Mouse (Mus musculus) forebrain, embryonic 13.5 days (tissue): ENCODE data around the gene Lrch3. TPM values are rescaled to one million over a fixed set of nuclear protein-coding genes. Genes with fewer than 3 reads are reported as not detected.
"Not testable (repeated sequence)": the region's sequence is repeated elsewhere in the genome, so short reads cannot be mapped to it uniquely, and the experiment has no call there.

ENCODE experiments used
- ATAC-seq: fragments of 200-750 bp; cut with Nextera tagmentation; 2 replicates; pipeline ENCODE4 v1.8.0; 2017
- H3K27ac ChIP-seq: fragments of 300-500 bp; sonication (generic); 2 replicates; pipeline ENCODE4 v1.5.1; 2015; ENCODE audit warnings: inconsistent platforms, mild to moderate bottlenecking, moderate library complexity
- H3K27me3 ChIP-seq: fragments of 300-500 bp; sonication (generic); 2 replicates; pipeline ENCODE4 v1.6.1; 2015; ENCODE audit warnings: mild to moderate bottlenecking, inconsistent platforms
- H3K36me3 ChIP-seq: fragments of 300-500 bp; sonication (generic); 2 replicates; pipeline ENCODE4 v1.6.1; 2015; ENCODE audit warnings: mild to moderate bottlenecking, inconsistent platforms; ENCODE audit not compliant: poor library complexity, severe bottlenecking
- H3K4me1 ChIP-seq: fragments of 300-500 bp; sonication (generic); 2 replicates; pipeline ENCODE4 v1.6.1; 2015; ENCODE audit warnings: inconsistent platforms
- H3K4me2 ChIP-seq: fragments of 300-500 bp; sonication (generic); 2 replicates; pipeline ENCODE4 v1.6.1; 2015; ENCODE audit warnings: inconsistent platforms, mild to moderate bottlenecking, moderate library complexity
- H3K4me3 ChIP-seq: fragments of 300-500 bp; sonication (generic); 2 replicates; pipeline ENCODE4 v1.5.1; 2015; ENCODE audit warnings: mild to moderate bottlenecking, inconsistent platforms
- H3K9ac ChIP-seq: fragments of 300-500 bp; sonication (generic); 2 replicates; pipeline ENCODE4 v1.6.1; 2015; ENCODE audit warnings: mild to moderate bottlenecking, inconsistent platforms
- H3K9me3 ChIP-seq: fragments of 300-500 bp; sonication (generic); replicated peaks from 2 replicates; pipeline ENCODE4 v1.6.1; 2016; ENCODE audit warnings: inconsistent platforms
- WGBS: fragments of 180-500 bp; shearing (Covaris S2); methylation state at CpG from one replicate; pipeline ENCODE4 v1.1.7; 2015; 5-methylcytosine and 5-hydroxymethylcytosine counted together
- polyA plus RNA-seq: library from polyadenylated mRNA; unstranded; fragments of >200 nt; fragmentation: Nextera tagmentation; extraction: Ambion mirVana; gene quantifications from 2 replicates; pipeline ENCODE4 v1.2.1, GENCODE M21; 2015

The Lrch3 gene
- polyA plus RNA-seq, 1 experiment from 2014 or later = 39.9 TPM

DNA sequence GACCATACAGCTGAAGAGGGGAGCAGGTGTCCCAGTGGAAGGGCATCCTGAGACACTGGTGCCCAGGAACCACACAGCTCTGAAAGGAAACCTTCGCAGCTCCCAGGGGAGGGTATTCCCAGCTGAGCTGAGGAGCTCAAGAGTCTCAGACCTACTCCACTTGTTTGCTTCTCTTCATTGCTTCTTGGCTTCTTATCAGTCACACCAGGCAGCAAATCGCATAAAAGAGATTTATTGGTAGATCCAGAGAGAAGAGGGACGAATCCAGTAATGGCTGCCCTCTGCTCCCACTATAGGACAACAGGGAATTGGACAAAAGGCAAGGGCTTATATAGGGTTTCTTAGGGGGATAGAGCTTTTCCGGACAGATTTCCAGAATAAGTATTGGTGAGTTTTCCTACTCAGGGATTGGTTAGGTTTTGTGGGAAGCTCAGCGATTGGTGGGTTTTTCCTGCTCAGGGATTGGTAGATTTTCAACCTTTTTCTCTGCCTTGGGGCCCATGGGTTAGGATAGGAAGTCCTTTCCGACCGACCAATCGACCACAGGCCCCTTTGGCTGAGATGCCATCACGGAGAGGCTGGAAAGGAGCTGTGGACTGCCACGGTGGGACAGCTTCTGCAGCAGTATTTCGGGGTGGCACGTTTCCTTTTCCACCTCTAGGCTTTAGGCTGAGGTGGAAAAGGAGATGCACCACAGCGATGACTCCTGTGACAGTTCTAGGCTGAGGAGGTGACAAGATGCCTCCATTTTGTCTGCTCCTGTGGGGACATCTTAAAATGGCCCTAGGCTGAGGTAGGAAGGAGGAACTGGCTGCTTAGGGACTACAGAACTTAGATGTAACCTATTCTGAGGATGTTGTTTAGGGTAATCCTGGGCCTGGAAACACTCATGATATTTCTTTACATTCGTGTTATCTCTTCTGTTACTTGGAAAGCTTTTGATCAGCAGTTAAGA, 34.7 kb upstream of the Lrch3 start:
- WGBS = 87% methylated on average over 14 of the region's 14 CpGs
- Histone ChIP-seq H3K27ac (no peak overlapping the region), H3K4me3 (peak overlapping the region; percentile 88), H3K36me3 (no peaks in the 10 kb centered on the region), H3K27me3 (no peaks in the 10 kb centered on the region), H3K9ac (peak overlapping the region; percentile 87), H3K9me3 (no peaks in the 10 kb centered on the region), H3K4me2 (peak overlapping the region; percentile 88), H3K4me1 (peaks cover 27% of the 10 kb centered on the region)
- no peak for ATAC-seq

DNA sequence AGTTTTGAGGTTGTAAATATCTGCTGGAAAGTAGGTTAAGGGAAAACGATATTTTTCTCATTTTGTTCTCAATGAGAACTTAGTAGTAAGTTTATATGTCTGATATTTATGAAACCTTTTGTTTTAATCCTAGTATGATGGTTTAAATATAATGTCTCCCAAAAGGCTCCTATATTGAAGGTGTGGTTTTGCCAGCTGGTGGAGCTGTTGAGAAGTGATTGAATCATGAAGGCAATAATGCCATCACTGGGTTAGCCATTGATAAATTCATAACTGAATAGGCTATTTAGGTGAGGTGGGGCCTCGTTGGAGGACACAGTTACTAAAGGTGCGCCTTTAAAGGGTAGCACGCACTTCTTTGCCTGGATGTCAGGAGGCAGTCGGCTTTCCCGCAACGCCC, 32.4 kb upstream of the Lrch3 start:
- Histone ChIP-seq H3K9ac (no peak overlapping the region), H3K4me1 (peaks cover 27% of the 10 kb centered on the region), H3K9me3 (no peaks in the 10 kb centered on the region), H3K27ac (no peak overlapping the region), H3K36me3 (peaks cover 15% of the 10 kb centered on the region), H3K4me3 (no peak overlapping the region), H3K27me3 (no peaks in the 10 kb centered on the region), H3K4me2 (no peak overlapping the region)
- no peak for ATAC-seq
- 82% methylated on average over 7 of the region's 7 CpGs for WGBS

GRCm38 (mm10) chr16:32887996-32888395, 25.9 kb upstream of the Lrch3 start:
- Histone ChIP-seq H3K9ac (no peak overlapping the region), H3K4me1 (no peaks in the 10 kb centered on the region), H3K4me3 (no peak overlapping the region), H3K27ac (no peak overlapping the region), H3K4me2 (no peak overlapping the region), H3K9me3 (no peaks in the 10 kb centered on the region), H3K36me3 (peaks cover 57% of the 10 kb centered on the region), H3K27me3 (no peaks in the 10 kb centered on the region)
- no peak for ATAC-seq
- WGBS = 89% methylated on average over 7 of the region's 7 CpGs

GRCm38 (mm10) chr16:32889881-32890280, 24.0 kb upstream of the Lrch3 start:
- no peaks in the 10 kb centered on the region for H3K9me3 ChIP-seq
- peaks cover 67% of the 10 kb centered on the region for H3K36me3 ChIP-seq
- no peak overlapping the region for H3K4me2 ChIP-seq
- 64% methylated on average over 2 of the region's 2 CpGs for WGBS
- H3K4me3 ChIP-seq = no peak overlapping the region
- no peaks in the 10 kb centered on the region for H3K4me1 ChIP-seq
- no peaks in the 10 kb centered on the region for H3K27me3 ChIP-seq
- no peak overlapping the region for H3K9ac ChIP-seq
- ATAC-seq = no peak
- no peak overlapping the region for H3K27ac ChIP-seq

DNA sequence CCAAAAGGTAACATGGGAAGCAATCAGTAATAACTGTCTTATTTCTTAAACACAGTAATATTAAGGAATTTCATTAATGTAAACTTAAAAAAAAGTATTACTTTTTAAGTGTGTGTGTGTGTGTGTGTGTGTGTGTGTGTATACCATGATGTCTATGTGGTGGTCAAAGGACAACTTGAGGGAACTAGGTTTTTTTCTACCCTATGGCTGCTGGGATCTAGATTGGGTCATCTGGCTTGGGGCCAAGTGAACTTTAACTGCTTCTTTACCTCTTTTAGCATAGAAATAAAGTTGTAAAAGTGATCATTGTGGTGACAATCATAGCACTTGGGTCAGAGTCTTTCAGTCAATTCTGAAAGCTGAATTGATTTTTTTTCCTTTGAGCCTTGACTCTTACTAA, 17.8 kb upstream of the Lrch3 start:
- Histone ChIP-seq H3K4me2 (no peak overlapping the region), H3K9ac (no peak overlapping the region), H3K4me1 (no peaks in the 10 kb centered on the region), H3K9me3 (no peaks in the 10 kb centered on the region), H3K27me3 (no peaks in the 10 kb centered on the region), H3K4me3 (no peak overlapping the region), H3K36me3 (peaks cover 67% of the 10 kb centered on the region), H3K27ac (no peak overlapping the region)
- no peak for ATAC-seq

- Histone ChIP-seq H3K36me3 (peaks cover 50% of the 10 kb centered on the region), H3K27ac (no peak overlapping the region), H3K9ac (no peak overlapping the region), H3K4me2 (no peak overlapping the region), H3K4me1 (no peaks in the 10 kb centered on the region), H3K4me3 (no peak overlapping the region), H3K27me3 (no peaks in the 10 kb centered on the region), H3K9me3 (no peaks in the 10 kb centered on the region)
- WGBS = 89% methylated on average over 2 of the region's 2 CpGs
- ATAC-seq = no peak
These were observed 12.4 kb upstream of the Lrch3 start for GRCm38 (mm10) chr16:32901360-32902050.

DNA sequence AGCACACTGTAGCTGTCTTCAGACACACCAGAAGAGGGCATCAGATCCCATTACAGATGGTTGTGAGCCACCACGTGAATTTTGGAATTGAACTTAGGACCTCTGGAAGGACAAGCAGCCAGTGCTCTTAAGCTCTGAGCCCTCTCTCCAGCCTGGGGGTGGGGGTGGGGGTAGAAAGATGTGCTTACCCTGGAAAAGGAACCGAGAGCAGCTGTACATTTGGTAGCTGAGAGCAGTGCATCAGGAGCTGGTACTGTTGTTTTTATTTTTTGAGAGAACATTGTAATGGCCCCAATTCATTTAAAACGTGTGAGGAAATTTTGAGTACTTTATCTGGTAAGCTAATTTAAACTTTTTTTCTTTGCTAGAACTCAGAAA, 11.9 kb upstream of the Lrch3 start:
- Histone ChIP-seq H3K4me3 (no peak overlapping the region), H3K9ac (no peak overlapping the region), H3K27ac (no peak overlapping the region), H3K27me3 (no peaks in the 10 kb centered on the region), H3K36me3 (peaks cover 53% of the 10 kb centered on the region), H3K4me2 (no peak overlapping the region), H3K4me1 (no peaks in the 10 kb centered on the region), H3K9me3 (no peaks in the 10 kb centered on the region)
- ATAC-seq = no peak
- 71% methylated on average over 3 of the region's 3 CpGs for WGBS

DNA sequence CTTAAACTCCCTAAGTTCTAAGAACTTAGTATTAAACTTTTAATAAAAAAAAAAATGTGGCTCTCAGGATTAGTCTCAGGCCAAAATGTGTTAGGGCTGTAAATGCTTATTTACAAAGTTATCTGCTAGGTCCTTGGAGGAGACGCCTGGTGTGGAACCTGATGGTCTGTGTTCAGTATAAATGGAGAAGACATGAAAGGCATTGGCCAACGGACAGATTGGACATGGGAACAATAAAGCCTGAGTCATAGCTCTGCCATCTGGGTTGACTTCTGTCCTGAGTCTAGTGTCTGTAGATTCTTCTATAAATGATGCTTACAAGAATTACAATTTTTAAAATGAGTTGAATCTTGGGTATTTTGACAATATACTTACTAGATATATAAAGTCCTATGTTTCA, 7.7 kb upstream of the Lrch3 start:
- ATAC-seq = no peak
- Histone ChIP-seq H3K27ac (no peak overlapping the region), H3K36me3 (peaks cover 31% of the 10 kb centered on the region), H3K9ac (no peak overlapping the region), H3K4me3 (no peak overlapping the region), H3K4me1 (no peaks in the 10 kb centered on the region), H3K27me3 (no peaks in the 10 kb centered on the region), H3K4me2 (no peak overlapping the region), H3K9me3 (no peaks in the 10 kb centered on the region)
- 82% methylated on average over 2 of the region's 2 CpGs for WGBS

GRCm38 (mm10) chr16:32906727-32907126, 7.2 kb upstream of the Lrch3 start:
- Histone ChIP-seq H3K36me3 (peaks cover 28% of the 10 kb centered on the region), H3K9me3 (no peaks in the 10 kb centered on the region), H3K4me2 (no peak overlapping the region), H3K4me1 (no peaks in the 10 kb centered on the region), H3K9ac (no peak overlapping the region), H3K4me3 (no peak overlapping the region), H3K27me3 (no peaks in the 10 kb centered on the region), H3K27ac (no peak overlapping the region)
- ATAC-seq = no peak
- 92% methylated on average over 8 of the region's 8 CpGs for WGBS

- Histone ChIP-seq H3K27me3 (no peaks in the 10 kb centered on the region), H3K4me2 (peak overlapping the region; percentile 77), H3K27ac (no peak overlapping the region), H3K9me3 (no peaks in the 10 kb centered on the region), H3K36me3 (peaks cover under 1% of the 10 kb centered on the region; the same call in 1 of the 2 replicates), H3K9ac (no peak overlapping the region), H3K4me1 (peaks cover 17% of the 10 kb centered on the region), H3K4me3 (no peak overlapping the region; the same call in 1 of the 2 replicates)
- WGBS = 71% methylated on average over 7 of the region's 7 CpGs
- ATAC-seq = no peak
These were observed 688 bp upstream of the Lrch3 start for GRCm38 (mm10) chr16:32913212-32913611.

GRCm38 (mm10) chr16:32915292-32916068, 1.6 kb downstream of the Lrch3 start:
- ATAC-seq = no peak
- peaks cover 17% of the 10 kb centered on the region for H3K4me1 ChIP-seq
- WGBS = 77% methylated on average over 9 of the region's 9 CpGs

DNA sequence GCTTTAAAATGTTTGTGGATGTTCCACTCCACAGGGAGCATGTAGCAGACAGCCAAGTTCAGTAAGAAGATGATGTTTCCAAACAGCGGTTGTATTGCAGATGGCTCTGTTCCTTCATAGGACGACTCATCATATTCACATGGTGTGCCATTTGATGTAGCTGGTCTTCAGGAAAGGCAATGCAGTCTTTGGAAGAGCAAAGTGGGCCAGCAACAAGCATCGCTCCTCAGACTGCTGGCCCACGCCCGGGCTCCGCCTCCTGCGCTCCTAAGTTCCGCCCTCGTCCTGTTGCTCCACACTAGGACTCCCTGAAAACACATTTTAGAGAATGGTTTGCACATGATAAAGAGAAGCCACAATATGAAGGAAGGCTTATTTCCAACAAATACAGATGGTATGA, 12.7 kb downstream of the Lrch3 start:
- H3K4me2 ChIP-seq, H3K27me3 ChIP-seq, H3K4me1 ChIP-seq, H3K9ac ChIP-seq, H3K9me3 ChIP-seq, H3K27ac ChIP-seq, ATAC-seq, H3K4me3 ChIP-seq: not testable (repeated sequence)
- 94% methylated on average over 9 of the region's 9 CpGs for WGBS
- peaks cover 31% of the 10 kb centered on the region for H3K36me3 ChIP-seq

More at GRCm38 (mm10) chr16:32915292-32916068, 1.6 kb downstream of the Lrch3 start:
- no peak overlapping the region for H3K27ac ChIP-seq
- H3K27me3 ChIP-seq = no peaks in the 10 kb centered on the region
- H3K4me2 ChIP-seq = peak overlapping the region; percentile 77
- H3K36me3 ChIP-seq = peaks cover 7% of the 10 kb centered on the region; the same call in 1 of the 2 replicates
- H3K4me3 ChIP-seq = peak overlapping the region; percentile 95
- peak overlapping the region; percentile 94; the same call in 1 of the 2 replicates for H3K9ac ChIP-seq
- H3K9me3 ChIP-seq = no peaks in the 10 kb centered on the region
